Mouse (Mus musculus) liver, embryonic 15.5 days (tissue): ENCODE data around the gene Ttbk1. TPM values are rescaled to one million over a fixed set of nuclear protein-coding genes. Genes with fewer than 3 reads are reported as not detected.

Source experiments
- ATAC-seq: fragments of 200-750 bp; cut with Nextera tagmentation; 2 replicates; pipeline ENCODE4 v1.8.0; 2017; ENCODE audit warnings: moderate number of reproducible peaks, mild to moderate bottlenecking, moderate library complexity; ENCODE audit not compliant: insufficient read depth
- H3K27ac ChIP-seq: fragments of 300-500 bp; sonication (generic); replicated peaks from 2 replicates; pipeline ENCODE4 v1.5.1; 2015; ENCODE audit warnings: mild to moderate bottlenecking, inconsistent platforms
- H3K27me3 ChIP-seq: fragments of 300-500 bp; sonication (generic); 2 replicates; pipeline ENCODE4 v1.6.1; 2015; ENCODE audit warnings: mild to moderate bottlenecking, inconsistent platforms
- H3K36me3 ChIP-seq: fragments of 300-500 bp; sonication (generic); replicated peaks from 2 replicates; pipeline ENCODE4 v1.6.1; 2015; ENCODE audit warnings: moderate library complexity, mild to moderate bottlenecking, inconsistent platforms
- H3K4me1 ChIP-seq: fragments of 300-500 bp; sonication (generic); replicated peaks from 2 replicates; pipeline ENCODE4 v1.6.1; 2015; ENCODE audit warnings: inconsistent platforms
- H3K4me2 ChIP-seq: fragments of 300-500 bp; sonication (generic); 2 replicates; pipeline ENCODE4 v1.6.1; 2015; ENCODE audit warnings: moderate library complexity, mild to moderate bottlenecking, inconsistent platforms
- H3K4me3 ChIP-seq: fragments of 300-500 bp; sonication (generic); replicated peaks from 2 replicates; pipeline ENCODE4 v1.5.1; 2015; ENCODE audit warnings: mild to moderate bottlenecking, inconsistent platforms
- H3K9ac ChIP-seq: fragments of 300-500 bp; sonication (generic); 2 replicates; pipeline ENCODE4 v1.6.1; 2015; ENCODE audit warnings: moderate library complexity, mild to moderate bottlenecking, inconsistent platforms
- H3K9me3 ChIP-seq: fragments of 300-500 bp; sonication (generic); replicated peaks from 2 replicates; pipeline ENCODE4 v1.6.1; 2016; ENCODE audit warnings: inconsistent platforms
- WGBS: fragments of 180-500 bp; shearing (Covaris S2); methylation state at CpG from one replicate; pipeline ENCODE4 v1.1.7; 2015; ENCODE audit warnings: mixed read lengths; ENCODE audit not compliant: insufficient replicate concordance; 5-methylcytosine and 5-hydroxymethylcytosine counted together
- polyA plus RNA-seq: library from polyadenylated mRNA; unstranded; fragments of >200 nt; fragmentation: Nextera tagmentation; extraction: Ambion mirVana; gene quantifications from 2 replicates; pipeline ENCODE4 v1.2.1, GENCODE M21; 2015

Gene Ttbk1
- polyA plus RNA-seq, 1 experiment from 2014 or later, result 0.01 TPM

- WGBS, result 43% methylated on average over 3 of the region's 3 CpGs
- no peak for ATAC-seq
- H3K4me3 ChIP-seq, result no peak overlapping the region
- H3K9me3 ChIP-seq, result no peaks in the 10 kb centered on the region
- no peaks in the 10 kb centered on the region for H3K4me1 ChIP-seq
- H3K27ac ChIP-seq, result no peak overlapping the region
- peaks cover 41% of the 10 kb centered on the region for H3K36me3 ChIP-seq
- H3K27me3 ChIP-seq, result no peaks in the 10 kb centered on the region
- H3K9ac ChIP-seq, result no peak overlapping the region
- no peak overlapping the region for H3K4me2 ChIP-seq
Observed at GRCm38 (mm10) chr17:46408478-46408877, 79.0 kb downstream of the Ttbk1 start.

GRCm38 (mm10) chr17:46394631-46395030 is 92.8 kb downstream of the Ttbk1 start:
- no peaks in the 10 kb centered on the region for H3K9me3 ChIP-seq
- 77% methylated on average over 1 of the region's 1 CpGs for WGBS

GRCm38 (mm10) chr17:46393012-46393411 is 94.5 kb downstream of the Ttbk1 start:
- H3K27me3 ChIP-seq, result no peaks in the 10 kb centered on the region
- no peak overlapping the region for H3K9ac ChIP-seq
- no peak for ATAC-seq
- H3K4me3 ChIP-seq, result no peak overlapping the region
- no peak overlapping the region for H3K27ac ChIP-seq
- no peak overlapping the region for H3K4me2 ChIP-seq
- WGBS, result 40% methylated on average over 2 of the region's 2 CpGs
- H3K9me3 ChIP-seq, result no peaks in the 10 kb centered on the region
- 0 out of 2 replicates have a peak, but pooled peaks cover 11% of the 10 kb centered on the region for H3K36me3 ChIP-seq
- peaks cover 3% of the 10 kb centered on the region; the same call in 1 of the 2 replicates for H3K4me1 ChIP-seq

More at GRCm38 (mm10) chr17:46394631-46395030, 92.8 kb downstream of the Ttbk1 start:
- ATAC-seq, result no peak
- Histone ChIP-seq H3K27ac (no peak overlapping the region), H3K36me3 (peaks cover 13% of the 10 kb centered on the region; the same call in 1 of the 2 replicates), H3K4me2 (no peak overlapping the region), H3K9ac (no peak overlapping the region), H3K4me1 (no peaks in the 10 kb centered on the region), H3K27me3 (no peaks in the 10 kb centered on the region), H3K4me3 (no peak overlapping the region)

Other genes starting within 250 kb of the Ttbk1 start
- 29.0 and 30.6 TPM in 2 replicates for gene Polr1c, start 239.6 kb downstream of the Ttbk1 start, polyA plus RNA-seq
- gene Yipf3, start 239.6 kb downstream of the Ttbk1 start, polyA plus RNA-seq, result 44.2 and 59.9 TPM in 2 replicates
- 0.08 TPM in 1 of 2 replicates, not detected in the other for gene Lrrc73, start 234.1 kb downstream of the Ttbk1 start, polyA plus RNA-seq
- gene Tjap1, start 204.6 kb downstream of the Ttbk1 start, polyA plus RNA-seq, result 9.8 and 10.5 TPM in 2 replicates
- gene Dlk2, start 190.3 kb downstream of the Ttbk1 start, polyA plus RNA-seq, result 0.24 TPM in 1 of 2 replicates, not detected in the other
- 1.8 and 2.0 TPM in 2 replicates for gene Abcc10, start 159.3 kb downstream of the Ttbk1 start, polyA plus RNA-seq
- gene Zfp318, start 103.9 kb downstream of the Ttbk1 start, polyA plus RNA-seq, result 1.5 and 1.7 TPM in 2 replicates
- not detected in 2 replicates for gene Crip3, start 58.7 kb downstream of the Ttbk1 start, polyA plus RNA-seq
- not detected in 2 replicates for gene Slc22a7, start 49.2 kb downstream of the Ttbk1 start, polyA plus RNA-seq
- 17.5 and 17.7 TPM in 2 replicates for gene Dnph1, start 9.0 kb upstream of the Ttbk1 start, polyA plus RNA-seq
- gene Cul9, start 58.7 kb upstream of the Ttbk1 start, polyA plus RNA-seq, result 0.50 and 0.51 TPM in 2 replicates
- gene Srf, start 68.5 kb upstream of the Ttbk1 start, polyA plus RNA-seq, result 2.2 and 3.1 TPM in 2 replicates
- gene Ptk7, start 141.8 kb upstream of the Ttbk1 start, polyA plus RNA-seq, result 7.8 and 9.1 TPM in 2 replicates
- gene Klc4, start 158.3 kb upstream of the Ttbk1 start, polyA plus RNA-seq, result 9.3 and 10.3 TPM in 2 replicates
- gene Mrpl2, start 158.6 kb upstream of the Ttbk1 start, polyA plus RNA-seq, result 67.9 and 69.4 TPM in 2 replicates
- 9.7 and 11.5 TPM in 2 replicates for gene Cul7, start 162.7 kb upstream of the Ttbk1 start, polyA plus RNA-seq
- 21.5 and 22.6 TPM in 2 replicates for gene Rrp36, start 186.7 kb upstream of the Ttbk1 start, polyA plus RNA-seq
- gene Mea1, start 191.1 kb upstream of the Ttbk1 start, polyA plus RNA-seq, result 55.1 and 56.7 TPM in 2 replicates
- 53.4 and 57.4 TPM in 2 replicates for gene Klhdc3, start 193.2 kb upstream of the Ttbk1 start, polyA plus RNA-seq
- gene Ppp2r5d, start 217.4 kb upstream of the Ttbk1 start, polyA plus RNA-seq, result 28.4 and 33.2 TPM in 2 replicates
- gene Pex6, start 223.8 kb upstream of the Ttbk1 start, polyA plus RNA-seq, result 9.7 and 11.9 TPM in 2 replicates
- 59.8 and 101 TPM in 2 replicates for gene Gnmt, start 241.5 kb upstream of the Ttbk1 start, polyA plus RNA-seq